ENCODE assay signal across 39 mouse cellular contexts in the genomic region with DNA sequence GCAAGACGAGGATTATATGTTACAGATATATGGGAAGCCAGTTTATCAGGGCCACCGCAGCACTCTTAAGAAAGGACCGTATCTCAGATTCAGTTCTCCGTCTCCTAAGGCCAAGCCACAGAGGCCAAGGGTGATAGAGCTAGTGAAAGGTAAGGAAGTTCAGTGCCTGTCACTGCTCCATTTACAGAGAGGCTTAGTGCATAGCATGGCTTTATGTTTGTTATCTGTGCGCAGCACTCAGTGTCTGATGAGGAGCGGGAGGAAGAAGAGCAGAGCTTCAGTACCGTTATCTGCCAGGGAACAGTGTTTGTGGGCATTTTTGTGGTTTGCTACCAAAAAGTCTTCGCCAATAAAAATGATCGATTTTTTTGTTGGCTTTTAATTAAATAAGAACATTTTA. TPM values are rescaled to one million over a fixed set of nuclear protein-coding genes. Genes with fewer than 3 reads are reported as not detected.
A peak's percentile ranks its signal among the peaks of the same experiment; 100 is the strongest.
DNase-seq lines count a peak whose midpoint lies in the region; ATAC-seq and TF ChIP-seq lines count a peak whose summit lies in the region.
"Had no signal": no experiment of that assay in that cellular context is flagged by ENCODE, and none has a peak within 500 bp of the region (broad histone marks: within the 10 kb centered on the region; RNA-seq: fewer than 3 reads in every experiment).

No protein-coding gene starts in this region.

- TF ChIP-seq CTCF in G1E (IDR thresholded peaks at IDR 0.05; ENCODE audit: low read depth, low read length) = no peak
- TF ChIP-seq CTCF in liver, postnatal 0 days (IDR thresholded peaks at IDR 0.05; ENCODE audit: low read depth) = no peak

- H3K9ac ChIP-seq in liver, embryonic 12.5 days = no peak overlapping the region
- H3K9ac ChIP-seq in liver, postnatal 0 days (replicated peaks) = no peak overlapping the region
- H3K9ac ChIP-seq: embryonic facial prominence, embryonic 12.5 days; heart, embryonic 13.5 days; kidney, embryonic 15.5 days; lung, embryonic 14.5 days had no signal

- no peaks in the 10 kb centered on the region for H3K27me3 ChIP-seq in G1E (ENCODE audit: insufficient read depth, low read length)
- no peaks in the 10 kb centered on the region for H3K27me3 ChIP-seq in liver, embryonic 12.5 days (replicated peaks)
- H3K27me3 ChIP-seq in liver, postnatal 0 days (ENCODE audit: insufficient read depth, low read length) = no peaks in the 10 kb centered on the region
- H3K27me3 ChIP-seq: embryonic facial prominence, embryonic 12.5 days; heart, embryonic 13.5 days; kidney, embryonic 15.5 days had no signal

- WGBS in liver, embryonic 12.5 days (ENCODE audit: insufficient replicate concordance) = 23% methylated on average over 9 of the region's 9 CpGs
- 63% methylated on average over 9 of the region's 9 CpGs for WGBS in liver, postnatal 0 days (ENCODE audit: insufficient replicate concordance)

- peaks cover 65% of the 10 kb centered on the region for H3K36me3 ChIP-seq in G1E (replicated peaks)
- H3K36me3 ChIP-seq in liver, embryonic 12.5 days = peaks cover 70% of the 10 kb centered on the region
- peaks cover 26% of the 10 kb centered on the region for H3K36me3 ChIP-seq in liver, postnatal 0 days (replicated peaks; ENCODE audit: insufficient read depth, low read length)

- peak; percentile 64 for DNase-seq in G1E (ENCODE audit: low spot score)
- peak; percentile 71 for DNase-seq in c-Kit-positive CD71-positive TER-119-negative erythroid progenitor cells, embryonic 14.5 days (ENCODE audit: low read depth)
- DNase-seq in liver, postnatal 0 days = no peak
- DNase-seq in gastrocnemius, postnatal 14 days = no peak
- DNase-seq in urinary bladder, postnatal 25 days (ENCODE audit: low spot score) = no peak
- DNase-seq in cerebellum, adult 9-10 months = no peak
- DNase-seq: adrenal gland, adult 8-10 months; cerebellum, adult 18-20 months; cerebellum, postnatal 25 days; gastrocnemius, adult 2 months; heart, postnatal 10 days; kidney, adult 18-20 months; kidney, postnatal 25 days; left cerebral cortex, postnatal 4 days; lung, embryonic 14.5 days; lung, postnatal 14 days; midbrain, embryonic 14.5 days; retina, postnatal 1 day; right cerebral cortex, postnatal 14 days had no signal

- no peak overlapping the region for H3K4me2 ChIP-seq in liver, embryonic 12.5 days
- H3K4me2 ChIP-seq in liver, postnatal 0 days (ENCODE audit: low read depth, low read length) = no peak overlapping the region
- H3K4me2 ChIP-seq: embryonic facial prominence, embryonic 12.5 days; heart, embryonic 13.5 days; kidney, embryonic 15.5 days; lung, embryonic 14.5 days had no signal

- H3K4me1 ChIP-seq in G1E (ENCODE audit: insufficient read depth, low read depth, low read length) = peaks cover 49% of the 10 kb centered on the region
- H3K4me1 ChIP-seq in liver, embryonic 12.5 days = peaks cover 15% of the 10 kb centered on the region
- no peaks in the 10 kb centered on the region for H3K4me1 ChIP-seq in liver, postnatal 0 days (ENCODE audit: insufficient read depth)
- H3K4me1 ChIP-seq: embryonic facial prominence, embryonic 12.5 days; heart, embryonic 13.5 days; kidney, embryonic 15.5 days had no signal

- peak; percentile 75 for TF ChIP-seq EP300 in liver, postnatal 0 days (IDR thresholded peaks at IDR 0.05; ENCODE audit: low read depth)

- H3K9me3 ChIP-seq in G1E (replicated peaks) = no peaks in the 10 kb centered on the region
- no peaks in the 10 kb centered on the region for H3K9me3 ChIP-seq in liver, embryonic 12.5 days (replicated peaks)
- no peaks in the 10 kb centered on the region for H3K9me3 ChIP-seq in liver, postnatal 0 days (ENCODE audit: low read length)
- H3K9me3 ChIP-seq: embryonic facial prominence, embryonic 12.5 days; heart, embryonic 13.5 days; kidney, embryonic 15.5 days had no signal

- peak; percentile 99 for ATAC-seq in G1E (ENCODE audit: extremely low read depth, insufficient number of reproducible peaks, low FRiP score, poor library complexity, severe bottlenecking)
- peak; percentile 99 for ATAC-seq in liver, embryonic 12.5 days
- peak; percentile 87 for ATAC-seq in liver, postnatal 0 days
- ATAC-seq in megakaryocyte, adult 5-6 weeks (ENCODE audit: poor library complexity, severe bottlenecking) = no peak
- ATAC-seq: CD4-positive, CD25-positive, alpha-beta regulatory T cell, adult 4 months; forebrain, embryonic 16.5 days; hindbrain, embryonic 16.5 days had no signal

- no peak overlapping the region for H3K27ac ChIP-seq in liver, embryonic 12.5 days
- no peak overlapping the region for H3K27ac ChIP-seq in liver, postnatal 0 days (ENCODE audit: low read depth)
- H3K27ac ChIP-seq: embryonic facial prominence, embryonic 12.5 days; gastrocnemius, adult 2 months; heart, embryonic 13.5 days; kidney, embryonic 15.5 days; layer of hippocampus, adult 2 months had no signal

- H3K4me3 ChIP-seq in G1E (ENCODE audit: low read depth, low read length) = no peak overlapping the region; the same call in 1 of the 2 replicates
- H3K4me3 ChIP-seq in liver, embryonic 12.5 days = no peak overlapping the region
- no peak overlapping the region for H3K4me3 ChIP-seq in liver, postnatal 0 days (ENCODE audit: low read depth, low read length)
- H3K4me3 ChIP-seq: embryonic facial prominence, embryonic 12.5 days; gastrocnemius, adult 2 months; heart, embryonic 13.5 days; kidney, embryonic 15.5 days; layer of hippocampus, adult 2 months had no signal

- intact Hi-C loops in gastrocnemius, postnatal 14 days (cut with DNase I; ENCODE audit: low total_unique reads) = no loop called here

RNA-seq across cellular contexts. Expression of a gene that starts 27.8 kb away (rescaled TPM):
- 43.6 and 52.9 TPM in 2 replicates for total RNA-seq in G1E (2014; fragmentation: Nextera tagmentation)
- 23.8 and 26.7 TPM in 2 replicates for total RNA-seq in G1E (2017)
- polyA plus RNA-seq in G1E (2012) = 0.86 and 1.4 TPM in 2 replicates
- 7.3 and 8.0 TPM in 2 replicates for polyA plus RNA-seq in liver, embryonic 12.5 days (2016; fragmentation: Nextera tagmentation; extraction: Ambion mirVana)
- polyA plus RNA-seq in liver, postnatal 0 days (2015; fragmentation: Nextera tagmentation; extraction: Ambion mirVana) = 2.2 and 2.4 TPM in 2 replicates
- 12.2 and 12.9 TPM in 2 replicates for total RNA-seq in megakaryocyte, adult 5-6 weeks (2015)
- 7.5 and 8.3 TPM in 2 replicates for total RNA-seq in megakaryocyte, adult 5-6 weeks (2017)
- total RNA-seq in gastrocnemius, postnatal 14 days (2021) = 1 to 10 TPM; 2.6 to 2.8 TPM

RNA-seq across cellular contexts. Expression of a gene that starts 27.9 kb away (rescaled TPM):
- total RNA-seq in G1E (2014; fragmentation: Nextera tagmentation) (106 and 135 TPM in 2 replicates), G1E (2017) (123 and 131 TPM in 2 replicates)
- 24.6 and 41.9 TPM in 2 replicates for polyA plus RNA-seq in G1E (2012)
- polyA plus RNA-seq in liver, embryonic 12.5 days (2016; fragmentation: Nextera tagmentation; extraction: Ambion mirVana) = 77.2 and 84.2 TPM in 2 replicates
- 58.2 and 61.9 TPM in 2 replicates for polyA plus RNA-seq in liver, postnatal 0 days (2015; fragmentation: Nextera tagmentation; extraction: Ambion mirVana)
- 26.7 and 29.0 TPM in 2 replicates for total RNA-seq in megakaryocyte, adult 5-6 weeks (2015)
- total RNA-seq in megakaryocyte, adult 5-6 weeks (2017) = 21.3 and 22.4 TPM in 2 replicates
- 10 to 100 TPM; 22.4 to 30.0 TPM for total RNA-seq in gastrocnemius, postnatal 14 days (2021)

RNA-seq across cellular contexts. Expression of a gene that starts 53.2 kb away (rescaled TPM):
- total RNA-seq in G1E (2014; fragmentation: Nextera tagmentation) = not detected in 2 replicates
- not detected in 2 replicates for total RNA-seq in G1E (2017)
- not detected in 2 replicates for polyA plus RNA-seq in G1E (2012)
- polyA plus RNA-seq in liver, embryonic 12.5 days (2016; fragmentation: Nextera tagmentation; extraction: Ambion mirVana) = not detected in 2 replicates
- not detected in 2 replicates for polyA plus RNA-seq in liver, postnatal 0 days (2015; fragmentation: Nextera tagmentation; extraction: Ambion mirVana)
- not detected in 2 replicates for total RNA-seq in megakaryocyte, adult 5-6 weeks (2015)
- not detected in 2 replicates for total RNA-seq in megakaryocyte, adult 5-6 weeks (2017)
- total RNA-seq in gastrocnemius, postnatal 14 days (2021) = not detected
- total RNA-seq: gastrocnemius, adult 2 months; gastrocnemius, postnatal 4 days; layer of hippocampus, adult 2 months; layer of hippocampus, postnatal 14 days; left cerebral cortex, adult 8-10 months; left cerebral cortex, postnatal 4 days; monocyte, adult 5-6 weeks had no signal
- polyA plus RNA-seq: CD4-positive, CD25-positive, alpha-beta regulatory T cell, adult 4 months; embryonic facial prominence, embryonic 12.5 days; forebrain, embryonic 16.5 days; hindbrain, embryonic 11.5 days; hindbrain, embryonic 16.5 days; intestine, embryonic 14.5 days; kidney, embryonic 15.5 days; limb, embryonic 14.5 days; lung, embryonic 14.5 days; midbrain, embryonic 14.5 days; neural tube, embryonic 14.5 days; small intestine, adult 2 months; stomach, embryonic 14.5 days; urinary bladder, adult 2 months had no signal

Comparison
In these comparisons a context has a peak if more than half of its experiments do, and no peak if none do; other contexts are left out.
1. DNase-seq: peak in G1E (single experiment) and c-Kit-positive CD71-positive TER-119-negative erythroid progenitor cells, embryonic 14.5 days (single experiment); none in liver, postnatal 0 days (single experiment), gastrocnemius, postnatal 14 days (single experiment), urinary bladder, postnatal 25 days (single experiment) and cerebellum, adult 9-10 months (single experiment).